Comparison of ENCODE assay signal across 20 mouse cellular contexts in the genomic region with DNA sequence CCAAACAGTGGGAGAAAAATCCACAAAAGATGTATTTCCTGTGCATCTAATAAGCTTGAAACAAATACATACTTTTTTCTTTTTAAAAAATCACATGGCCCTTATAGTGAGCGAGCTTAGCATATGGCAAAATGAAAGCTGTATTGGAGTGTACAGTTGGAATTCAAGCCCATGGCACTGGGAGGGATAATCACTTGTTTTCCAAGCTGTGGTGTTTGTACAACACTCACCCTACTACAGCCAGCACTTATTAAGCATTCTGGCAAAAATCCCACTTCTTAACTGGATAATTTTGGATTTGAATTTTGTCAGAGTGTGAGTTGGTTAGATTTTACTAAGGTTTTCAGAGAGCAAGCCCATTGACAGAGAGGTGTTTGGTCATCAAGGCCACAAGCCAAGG.
DNase-seq lines count a peak whose midpoint lies in the region; ATAC-seq and TF ChIP-seq lines count a peak whose summit lies in the region.
"Had no signal": no experiment of that assay in that cellular context is flagged by ENCODE, and none has a peak within 500 bp of the region (broad histone marks: within the 10 kb centered on the region; RNA-seq: fewer than 3 reads in every experiment).

No protein-coding gene starts in this region.

- H3K27ac ChIP-seq in forebrain, embryonic 13.5 days, result no peak overlapping the region
- H3K27ac ChIP-seq in forebrain, embryonic 12.5 days, result no peak overlapping the region
- H3K27ac ChIP-seq in forebrain, postnatal 0 days (ENCODE audit: low read depth, low read length), result no peak overlapping the region
- H3K27ac ChIP-seq: embryonic facial prominence, embryonic 12.5 days; heart, embryonic 13.5 days; hindbrain, embryonic 15.5 days had no signal

- no peak overlapping the region for H3K9ac ChIP-seq in forebrain, embryonic 13.5 days
- no peak overlapping the region for H3K9ac ChIP-seq in forebrain, embryonic 12.5 days
- H3K9ac ChIP-seq in forebrain, postnatal 0 days, result no peak overlapping the region
- H3K9ac ChIP-seq: embryonic facial prominence, embryonic 12.5 days; heart, embryonic 13.5 days; hindbrain, embryonic 15.5 days had no signal

- DNase-seq in Muller cell, postnatal 12 days (ENCODE audit: inconsistent ontology term), result peak; percentile 18
- DNase-seq in brain, embryonic 18.5 days (ENCODE audit: low read depth, low spot score), result peak; percentile 8
- peak; percentile 34 for DNase-seq in forebrain, postnatal 0 days
- no peak for DNase-seq in kidney, adult 11 months
- DNase-seq in kidney, postnatal 25 days, result no peak
- DNase-seq: adrenal gland, adult 2 months; adrenal gland, postnatal 25 days; cerebellum, adult 11 months; cerebellum, adult 8-10 months; cerebellum, postnatal 25 days; gastrocnemius, postnatal 25 days; heart, postnatal 36 days had no signal

- H3K4me3 ChIP-seq in forebrain, embryonic 13.5 days, result no peak overlapping the region
- no peak overlapping the region for H3K4me3 ChIP-seq in forebrain, embryonic 12.5 days (replicated peaks)
- no peak overlapping the region for H3K4me3 ChIP-seq in forebrain, postnatal 0 days (ENCODE audit: low read depth, low read length)
- H3K4me3 ChIP-seq: embryonic facial prominence, embryonic 12.5 days; heart, embryonic 13.5 days; hindbrain, embryonic 15.5 days had no signal

- no peaks in the 10 kb centered on the region for H3K9me3 ChIP-seq in forebrain, embryonic 13.5 days (replicated peaks)
- H3K9me3 ChIP-seq in forebrain, embryonic 12.5 days, result no peaks in the 10 kb centered on the region
- H3K9me3 ChIP-seq in forebrain, postnatal 0 days (ENCODE audit: low read length), result no peaks in the 10 kb centered on the region
- H3K9me3 ChIP-seq: embryonic facial prominence, embryonic 12.5 days; heart, embryonic 13.5 days; hindbrain, embryonic 15.5 days had no signal

- no peak for TF ChIP-seq CTCF in forebrain, postnatal 0 days (IDR thresholded peaks at IDR 0.05; ENCODE audit: low read depth)

- peak; percentile 81 for ATAC-seq in forebrain, embryonic 13.5 days
- no peak for ATAC-seq in forebrain, embryonic 12.5 days (ENCODE audit: low FRiP score)
- peak; percentile 76 for ATAC-seq in forebrain, postnatal 0 days
- ATAC-seq: activated CD4-positive, CD25-positive, alpha-beta regulatory T cell, adult 4 months; intestine, embryonic 16.5 days; Patski had no signal

- H3K36me3 ChIP-seq in forebrain, embryonic 13.5 days (ENCODE audit: poor library complexity, severe bottlenecking), result no peaks in the 10 kb centered on the region
- H3K36me3 ChIP-seq in forebrain, embryonic 12.5 days (replicated peaks), result no peaks in the 10 kb centered on the region
- H3K36me3 ChIP-seq in forebrain, postnatal 0 days (ENCODE audit: insufficient read depth), result no peaks in the 10 kb centered on the region
- H3K36me3 ChIP-seq: embryonic facial prominence, embryonic 12.5 days; heart, embryonic 13.5 days; hindbrain, embryonic 15.5 days had no signal

- WGBS in forebrain, embryonic 13.5 days, result 47% methylated on average over 1 of the region's 1 CpGs
- WGBS in forebrain, embryonic 12.5 days, result 67% methylated on average over 1 of the region's 1 CpGs
- 28% methylated on average over 1 of the region's 1 CpGs for WGBS in forebrain, postnatal 0 days

- H3K4me2 ChIP-seq in forebrain, embryonic 13.5 days, result no peak overlapping the region
- H3K4me2 ChIP-seq in forebrain, embryonic 12.5 days, result no peak overlapping the region
- no peak overlapping the region for H3K4me2 ChIP-seq in forebrain, postnatal 0 days (ENCODE audit: low read depth)
- H3K4me2 ChIP-seq: embryonic facial prominence, embryonic 12.5 days; heart, embryonic 13.5 days; hindbrain, embryonic 15.5 days had no signal

- no peaks in the 10 kb centered on the region for H3K27me3 ChIP-seq in forebrain, embryonic 13.5 days
- no peaks in the 10 kb centered on the region for H3K27me3 ChIP-seq in forebrain, embryonic 12.5 days
- H3K27me3 ChIP-seq in forebrain, postnatal 0 days (ENCODE audit: insufficient read depth, low read length), result no peaks in the 10 kb centered on the region
- H3K27me3 ChIP-seq: embryonic facial prominence, embryonic 12.5 days; heart, embryonic 13.5 days; hindbrain, embryonic 15.5 days; Patski had no signal

- H3K4me1 ChIP-seq in forebrain, embryonic 13.5 days, result peaks cover 17% of the 10 kb centered on the region
- H3K4me1 ChIP-seq in forebrain, embryonic 12.5 days, result peaks cover 3% of the 10 kb centered on the region
- H3K4me1 ChIP-seq in forebrain, postnatal 0 days (ENCODE audit: insufficient read depth), result no peaks in the 10 kb centered on the region
- H3K4me1 ChIP-seq: embryonic facial prominence, embryonic 12.5 days; heart, embryonic 13.5 days; hindbrain, embryonic 15.5 days had no signal

Comparison
In these comparisons a context has a peak if more than half of its experiments do, and no peak if none do; other contexts are left out.
1. DNase-seq: peak in Muller cell, postnatal 12 days (single experiment), brain, embryonic 18.5 days (single experiment) and forebrain, postnatal 0 days (single experiment); none in kidney, adult 11 months (single experiment) and kidney, postnatal 25 days (0 of 2).